Mouse (Mus musculus) MEL (cell line): ENCODE data around the gene Fcrl5. TPM values are rescaled to one million over a fixed set of nuclear protein-coding genes. Genes with fewer than 3 reads are reported as not detected.
"Not testable (repeated sequence)": the region's sequence is repeated elsewhere in the genome, so short reads cannot be mapped to it uniquely, and the experiment has no call there.

Experiments
- DNase-seq: peaks from one replicate; pipeline ENCODE4 v3.0.0; 2011; ENCODE audit warnings: low read depth, low spot score
- H3K27ac ChIP-seq: 2 replicates; pipeline ENCODE4 v1.5.1; 2012; ENCODE audit warnings: low read depth, mild to moderate bottlenecking, control low read depth, low read length, moderate library complexity; ENCODE audit not compliant: control insufficient read depth
- H3K27me3 ChIP-seq, 2 experiments: fragments of 150-350 bp in 1 of 2; sonication (generic) in 1 of 2; 2 replicates each; pipeline ENCODE4 v1.6.1; 2012; ENCODE audit warnings: low read length in 2 of 2, mild to moderate bottlenecking in 2 of 2, improper control_type of control experiment in 1 of 2, moderate library complexity in 1 of 2; ENCODE audit not compliant: insufficient read depth in 2 of 2, control insufficient read depth in 1 of 2
- H3K36me3 ChIP-seq, 2 experiments: 2 replicates each; pipeline ENCODE4 v1.6.1; 2012 to 2014; ENCODE audit warnings: low read length in 2 of 2, improper control_type of control experiment in 1 of 2, inconsistent platforms in 1 of 2, mild to moderate bottlenecking in 1 of 2; ENCODE audit not compliant: insufficient read depth in 2 of 2, control insufficient read depth in 1 of 2
- H3K4me1 ChIP-seq, 2 experiments: fragments of 150-350 bp in 1 of 2; sonication (generic) in 1 of 2; 2 replicates each; pipeline ENCODE4 v1.6.1; 2012; ENCODE audit warnings: low read length in 2 of 2, improper control_type of control experiment in 1 of 2, mild to moderate bottlenecking in 1 of 2; ENCODE audit not compliant: insufficient read depth in 2 of 2, control insufficient read depth in 1 of 2
- H3K4me3 ChIP-seq, 2 experiments: fragments of 150-350 bp in 1 of 2; sonication (generic) in 1 of 2; 2 replicates each; pipeline ENCODE4 v1.5.1; 2012; ENCODE audit warnings: low read depth in 2 of 2, low read length in 2 of 2, mild to moderate bottlenecking in 2 of 2, moderate library complexity in 2 of 2, control low read depth in 1 of 2, improper control_type of control experiment in 1 of 2; ENCODE audit not compliant: control insufficient read depth in 1 of 2, insufficient read depth in 1 of 2
- H3K79me2 ChIP-seq: 2 replicates; pipeline ENCODE4 v1.6.1; 2012; ENCODE audit warnings: mild to moderate bottlenecking, low read length, moderate library complexity; ENCODE audit not compliant: control insufficient read depth, poor library complexity, insufficient read depth
- H3K9ac ChIP-seq: 2 replicates; pipeline ENCODE4 v1.6.1; 2012; ENCODE audit warnings: low read depth, mild to moderate bottlenecking, control low read depth, low read length, moderate library complexity; ENCODE audit not compliant: control insufficient read depth, poor library complexity, severe bottlenecking
- H3K9me3 ChIP-seq: fragments of 150-350 bp; sonication (generic); replicated peaks from 2 replicates; pipeline ENCODE4 v1.6.1; 2012; ENCODE audit warnings: mild to moderate bottlenecking, low read length, improper control_type of control experiment, moderate library complexity; ENCODE audit not compliant: insufficient read depth
- BHLHE40 ChIP-seq: IDR thresholded peaks from 2 replicates; pipeline ENCODE4 v1.6.1; 2012; ENCODE audit warnings: low read depth, mild to moderate bottlenecking, inconsistent platforms, low read length, improper control_type of control experiment, borderline replicate concordance
- CTCF ChIP-seq, 3 experiments: IDR thresholded peaks in 2 of 3; conservative IDR thresholded peaks in 1 of 3; 2 replicates each; pipeline ENCODE4 v1.5.1; 2011 to 2012; ENCODE audit warnings: low read length in 3 of 3, low read depth in 2 of 3, mild to moderate bottlenecking in 2 of 3, improper control_type of control experiment in 1 of 3, inconsistent platforms in 1 of 3, mixed read lengths in 1 of 3, moderate library complexity in 1 of 3; ENCODE audit not compliant: control insufficient read depth in 1 of 3, insufficient read depth in 1 of 3, poor library complexity in 1 of 3, severe bottlenecking in 1 of 3
- E2F4 ChIP-seq: IDR thresholded peaks from 2 replicates; pipeline ENCODE4 v1.6.1; 2011; ENCODE audit warnings: low read depth, low read length, improper control_type of control experiment, borderline replicate concordance
- EP300 ChIP-seq, 2 experiments: IDR thresholded peaks; 2 replicates each; pipeline ENCODE4 v1.6.1; 2011; ENCODE audit warnings: improper control_type of control experiment in 2 of 2, low read length in 2 of 2, low read depth in 1 of 2, mild to moderate bottlenecking in 1 of 2
- ETS1 ChIP-seq: IDR thresholded peaks from 2 replicates; pipeline ENCODE4 v1.6.1; 2012; ENCODE audit warnings: low read depth, mild to moderate bottlenecking, inconsistent platforms, low read length, improper control_type of control experiment, moderate library complexity
- GATA1 ChIP-seq: IDR thresholded peaks from 2 replicates; pipeline ENCODE4 v1.6.1; 2011; ENCODE audit warnings: low read depth, low read length, improper control_type of control experiment
- HCFC1 ChIP-seq: IDR thresholded peaks from 2 replicates; pipeline ENCODE4 v1.6.1; 2012; ENCODE audit warnings: low read depth, mild to moderate bottlenecking, inconsistent platforms, low read length, improper control_type of control experiment, moderate library complexity
- JUND ChIP-seq: IDR thresholded peaks from 2 replicates; pipeline ENCODE4 v1.6.1; 2011; ENCODE audit warnings: low read depth, mild to moderate bottlenecking, improper control_type of control experiment, low read length
- KAT2A ChIP-seq: conservative IDR thresholded peaks from 2 replicates; pipeline ENCODE4 v1.6.1; 2012; ENCODE audit warnings: low read depth, low read length, improper control_type of control experiment, inconsistent platforms
- MAZ ChIP-seq: IDR thresholded peaks from 2 replicates; pipeline ENCODE4 v1.6.1; 2012; ENCODE audit warnings: low read depth, mild to moderate bottlenecking, inconsistent platforms, low read length, improper control_type of control experiment
- MEF2A ChIP-seq: IDR thresholded peaks from 2 replicates; pipeline ENCODE4 v1.6.1; 2014; ENCODE audit warnings: low read depth, mild to moderate bottlenecking, inconsistent platforms, low read length, improper control_type of control experiment; ENCODE audit not compliant: poor library complexity, insufficient replicate concordance, severe bottlenecking; ENCODE audit errors: extremely low read depth
- MXI1 ChIP-seq: IDR thresholded peaks from 2 replicates; pipeline ENCODE4 v1.6.1; 2011; ENCODE audit warnings: mild to moderate bottlenecking, low read depth, low read length, improper control_type of control experiment
- POLR2A ChIP-seq, 2 experiments: IDR thresholded peaks; 2 replicates each; pipeline ENCODE4 v1.6.1; 2011 to 2012; ENCODE audit warnings: low read length in 2 of 2, mild to moderate bottlenecking in 2 of 2, control low read depth in 1 of 2, improper control_type of control experiment in 1 of 2, low read depth in 1 of 2, moderate library complexity in 1 of 2; ENCODE audit not compliant: control insufficient read depth in 1 of 2, insufficient read depth in 1 of 2, poor library complexity in 1 of 2
- POLR2AphosphoS2 ChIP-seq: IDR thresholded peaks from 2 replicates; pipeline ENCODE4 v1.6.1; 2011; ENCODE audit warnings: low read length, improper control_type of control experiment
- RCOR1 ChIP-seq: IDR thresholded peaks from 2 replicates; pipeline ENCODE4 v1.6.1; 2012; ENCODE audit warnings: low read depth, mild to moderate bottlenecking, inconsistent platforms, low read length, improper control_type of control experiment
- SIN3A ChIP-seq: IDR thresholded peaks from 2 replicates; pipeline ENCODE4 v1.6.1; 2012; ENCODE audit warnings: low read length, improper control_type of control experiment, inconsistent platforms
- ZMIZ1 ChIP-seq: IDR thresholded peaks from 2 replicates; pipeline ENCODE4 v1.6.1; 2012; ENCODE audit warnings: low read depth, mild to moderate bottlenecking, inconsistent platforms, low read length, improper control_type of control experiment, moderate library complexity
- polyA plus RNA-seq, 2 experiments: library from polyadenylated mRNA; stranded (reverse) in 1 of 2; unstranded in 1 of 2; fragments of >175 nt in 1 of 2; fragments of >200 nt in 1 of 2; gene quantifications; 2 replicates each; pipeline versions ENCODE4 v1.2.1 to v1.2.4; 2012; ENCODE audit warnings: low replicate concordance in 2 of 2, low read depth in 1 of 2; ENCODE audit not compliant: insufficient read length in 2 of 2, insufficient read depth in 1 of 2, missing spikeins in 1 of 2
- total RNA-seq: library from RNA; depleted of rRNA; stranded (reverse); fragments of 300-350 nt; gene quantifications from 2 replicates; pipeline ENCODE4 v1.2.3, GENCODE M21; 2012

Gene Fcrl5
- total and polyA plus RNA-seq, 3 experiments, result 0.03 TPM; not detected in 2

DNA sequence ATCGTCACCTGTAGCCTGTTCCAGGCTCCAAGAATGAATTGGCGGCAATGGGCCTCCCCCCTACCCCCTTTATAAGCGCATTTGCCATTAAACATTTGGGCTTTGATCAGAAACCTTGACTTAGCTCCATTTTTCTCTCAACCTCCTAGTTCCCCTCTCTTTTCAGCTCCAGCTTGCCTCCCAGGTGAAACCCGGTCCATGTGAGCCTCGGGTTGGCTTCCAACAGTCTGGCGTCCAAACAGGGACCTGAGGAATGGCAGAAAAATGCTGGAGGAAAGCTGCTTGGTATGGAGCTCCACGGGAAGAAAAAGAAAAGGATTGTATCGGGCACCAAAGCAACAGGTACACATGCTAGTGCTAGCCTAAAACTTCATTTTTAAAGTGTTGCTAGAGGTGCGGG is 31.8 kb downstream of the Fcrl5 start:
- H3K9ac ChIP-seq, result no peak overlapping the region
- no peaks in the 10 kb centered on the region; a peak in 1 of 4 replicates for H3K27me3 ChIP-seq
- no peak for TF ChIP-seq EP300 (IDR thresholded peaks at IDR 0.05; ENCODE audit: low read depth in 1 of 2, low read length in 2 of 2)
- no peak for TF ChIP-seq MAZ
- no peak for TF ChIP-seq BHLHE40
- TF ChIP-seq JUND, result no peak
- no peak for TF ChIP-seq SIN3A
- no peak for TF ChIP-seq ETS1
- no peak for TF ChIP-seq CTCF (IDR thresholded peaks at IDR 0.05 in 2 of 3, conservative IDR thresholded peaks at IDR 0.05 in 1 of 3; ENCODE audit: control insufficient read depth in 1 of 3, insufficient read depth in 1 of 3, low read depth in 2 of 3, low read length in 3 of 3, poor library complexity in 1 of 3, severe bottlenecking in 1 of 3)
- TF ChIP-seq GATA1, result no peak
- no peak for TF ChIP-seq HCFC1
- no peak for TF ChIP-seq KAT2A
- TF ChIP-seq ZMIZ1, result no peak
- TF ChIP-seq MEF2A, result no peak
- TF ChIP-seq RCOR1, result no peak
- TF ChIP-seq POLR2AphosphoS2, result no peak
- TF ChIP-seq MXI1, result no peak
- no peak for TF ChIP-seq E2F4
- TF ChIP-seq POLR2A (IDR thresholded peaks at IDR 0.05; ENCODE audit: control insufficient read depth in 1 of 2, insufficient read depth in 1 of 2, low read depth in 1 of 2, low read length in 2 of 2, poor library complexity in 1 of 2), result no peak
- no peak overlapping the region for H3K4me3 ChIP-seq
- H3K36me3 ChIP-seq, result no peaks in the 10 kb centered on the region
- no peak overlapping the region for H3K27ac ChIP-seq
- no peaks in the 10 kb centered on the region for H3K9me3 ChIP-seq
- no peaks in the 10 kb centered on the region for H3K79me2 ChIP-seq
- no peak for DNase-seq
- H3K4me1 ChIP-seq, result no peaks in the 10 kb centered on the region

DNA sequence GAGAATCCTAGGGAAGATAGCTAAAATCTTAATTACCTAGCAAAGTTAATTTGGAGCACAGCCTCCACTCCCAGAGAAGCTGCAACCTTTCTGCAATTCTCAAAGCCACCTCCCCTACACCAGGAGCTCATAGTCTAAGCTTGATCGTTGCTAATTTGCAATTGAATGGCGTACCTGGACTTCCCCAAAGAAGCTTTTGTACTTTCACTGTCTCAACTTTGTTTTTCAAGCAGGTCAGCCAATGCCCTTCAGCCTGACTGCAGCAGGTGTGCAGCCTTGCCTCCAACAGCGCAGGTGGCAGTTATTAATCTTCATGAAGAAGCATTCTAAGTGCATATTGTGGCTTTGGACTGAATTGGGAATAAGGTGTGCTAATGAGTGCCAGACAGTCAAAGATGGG is 42.4 kb downstream of the Fcrl5 start:
- H3K9me3 ChIP-seq, DNase-seq, H3K27me3 ChIP-seq, H3K36me3 ChIP-seq, H3K79me2 ChIP-seq, H3K4me1 ChIP-seq, H3K27ac ChIP-seq, H3K9ac ChIP-seq, H3K4me3 ChIP-seq: not testable (repeated sequence)

- DNase-seq, result not testable (repeated sequence)
These were observed 43.0 kb downstream of the Fcrl5 start for GRCm38 (mm10) chr3:87478596-87478995.

GRCm38 (mm10) chr3:87479230-87479629 is 43.7 kb downstream of the Fcrl5 start:
- H3K36me3 ChIP-seq, H3K27ac ChIP-seq, H3K4me3 ChIP-seq, DNase-seq, H3K27me3 ChIP-seq, H3K9me3 ChIP-seq, H3K9ac ChIP-seq, H3K4me1 ChIP-seq, H3K79me2 ChIP-seq: not testable (repeated sequence)

More at GRCm38 (mm10) chr3:87478596-87478995, 43.0 kb downstream of the Fcrl5 start:
- not testable (repeated sequence) for H3K27ac ChIP-seq, H3K36me3 ChIP-seq, H3K4me1 ChIP-seq, H3K9ac ChIP-seq, H3K79me2 ChIP-seq, H3K27me3 ChIP-seq, H3K4me3 ChIP-seq, H3K9me3 ChIP-seq
